Mouse (Mus musculus) spleen, postnatal 10 days (tissue): Measurements from ENCODE around the gene Mcu.

Experiments
- DNase-seq, 2 experiments: peaks; one replicate each; pipeline ENCODE4 v3.0.0; 2021 to 2022; ENCODE audit warnings: low spot score in 2 of 2

Gene Mcu

GRCm38 (mm10) chr10:59613276-59613675 is 3.2 kb downstream of the Mcu start:
- no peak for DNase-seq

GRCm38 (mm10) chr10:59604879-59605464 is 11.5 kb downstream of the Mcu start:
- no peak for DNase-seq

- no peak for DNase-seq
Measured at GRCm38 (mm10) chr10:59603843-59604242, 12.6 kb downstream of the Mcu start.

GRCm38 (mm10) chr10:59602891-59603290 is 13.6 kb downstream of the Mcu start:
- no peak for DNase-seq

- DNase-seq = no peak
Measured at GRCm38 (mm10) chr10:59602043-59602442, 14.4 kb downstream of the Mcu start.

GRCm38 (mm10) chr10:59600516-59600915 is 16.0 kb downstream of the Mcu start:
- DNase-seq = no peak

- DNase-seq = no peak
Measured at GRCm38 (mm10) chr10:59593826-59594570, 22.5 kb downstream of the Mcu start.

- no peak for DNase-seq
Measured at GRCm38 (mm10) chr10:59590606-59591005, 25.9 kb downstream of the Mcu start.

- DNase-seq = no peak
Measured at GRCm38 (mm10) chr10:59589856-59590255, 26.6 kb downstream of the Mcu start.

GRCm38 (mm10) chr10:59589420-59589819 is 27.1 kb downstream of the Mcu start:
- no peak for DNase-seq

- DNase-seq = no peak
Measured at GRCm38 (mm10) chr10:59588135-59588534, 28.4 kb downstream of the Mcu start.

- DNase-seq = no peak
Measured at GRCm38 (mm10) chr10:59586821-59587220, 29.7 kb downstream of the Mcu start.

- DNase-seq = no peak
Measured at GRCm38 (mm10) chr10:59585621-59586020, 30.9 kb downstream of the Mcu start.

GRCm38 (mm10) chr10:59581826-59582543 is 34.5 kb downstream of the Mcu start:
- no peak for DNase-seq

GRCm38 (mm10) chr10:59580593-59581149 is 35.8 kb downstream of the Mcu start:
- DNase-seq = no peak

- DNase-seq = no peak
Measured at GRCm38 (mm10) chr10:59579645-59580044, 36.8 kb downstream of the Mcu start.

GRCm38 (mm10) chr10:59577871-59578801 is 38.4 kb downstream of the Mcu start:
- no peak for DNase-seq

- no peak for DNase-seq
Measured at GRCm38 (mm10) chr10:59576305-59576704, 40.2 kb downstream of the Mcu start.

- DNase-seq = no peak
Measured at GRCm38 (mm10) chr10:59571964-59572363, 44.5 kb downstream of the Mcu start.

- no peak for DNase-seq
Measured at GRCm38 (mm10) chr10:59571273-59571672, 45.2 kb downstream of the Mcu start.

GRCm38 (mm10) chr10:59570780-59571179 is 45.7 kb downstream of the Mcu start:
- no peak for DNase-seq
